Comparison of ENCODE assay signal across 24 mouse cellular contexts in genomic region chr3:143377446-143377845, GRCm38 (mm10).
A peak's percentile ranks its signal among the peaks of the same experiment; 100 is the strongest.
DNase-seq lines count a peak whose midpoint lies in the region; TF ChIP-seq lines count a peak whose summit lies in the region.
"Had no signal": no experiment of that assay in that cellular context is flagged by ENCODE, and none has a peak within 500 bp of the region (broad histone marks: within the 10 kb centered on the region; RNA-seq: fewer than 3 reads in every experiment).

No protein-coding gene starts in this region.

- TF ChIP-seq POLR2A in lung, adult 2 months (IDR thresholded peaks at IDR 0.05; ENCODE audit: borderline replicate concordance, extremely low read depth, low read depth, low read length) = no peak

- H3K4me3 ChIP-seq in lung, adult 2 months (replicated peaks; ENCODE audit: extremely low read depth, low read depth, low read length) = no peak overlapping the region
- H3K4me3 ChIP-seq: embryonic facial prominence, embryonic 10.5 days; embryonic facial prominence, embryonic 13.5 days; erythroblast, embryonic 14.5 days; forebrain, embryonic 12.5 days; forebrain, embryonic 15.5 days; heart, embryonic 10.5 days; heart, embryonic 13.5 days had no signal

- H3K4me1 ChIP-seq in lung, adult 2 months (ENCODE audit: control insufficient read depth, insufficient read depth, low read length) = no peaks in the 10 kb centered on the region
- H3K4me1 ChIP-seq: forebrain, embryonic 12.5 days; heart, embryonic 10.5 days; heart, embryonic 13.5 days had no signal

- 76% methylated on average over 5 of the region's 5 CpGs for WGBS in lung, adult 2 months

- peak; percentile 10 to 24 for DNase-seq in adrenal gland, postnatal 36 days
- DNase-seq in adrenal gland, postnatal 25 days = no peak
- DNase-seq in 3134 (ENCODE audit: extremely low read depth, insufficient read length, low spot score) (peak; percentile 15), 416B (ENCODE audit: low read depth) (peak; percentile 58)
- no peak for DNase-seq in ovary, postnatal 14 days (ENCODE audit: low spot score)
- no peak for DNase-seq in lung, adult 2 months
- DNase-seq: adrenal gland, adult 2 months; B cell, adult 2 months; cerebellum, adult 11-12 months; cerebellum, adult 8-10 months; cerebellum, postnatal 10 days; cerebellum, postnatal 36 days; embryo, embryonic 11 days; gastrocnemius, postnatal 25 days; heart, adult 18-20 months; heart, postnatal 14 days; heart, postnatal 4 days had no signal

- TF ChIP-seq CTCF in lung, adult 2 months (IDR thresholded peaks at IDR 0.05; ENCODE audit: insufficient read depth, low read length) = no peak

Comparison
In these comparisons a context has a peak if more than half of its experiments do, and no peak if none do; other contexts are left out.
1. DNase-seq: peak in adrenal gland, postnatal 36 days (2 of 2), 3134 (single experiment) and 416B (single experiment); none in adrenal gland, postnatal 25 days (single experiment), ovary, postnatal 14 days (single experiment) and lung, adult 2 months (single experiment).